Mouse (Mus musculus): Measurements from ENCODE around the gene Pkp1. TPM values are rescaled to one million over a fixed set of nuclear protein-coding genes. Genes with fewer than 3 reads are reported as not detected.

Gene Pkp1
- polyA plus RNA-seq, 1 experiment from 2014 or later = 0.19 TPM

GRCm38 (mm10) chr1:135899295-135899694, 19.7 kb downstream of the Pkp1 start:
- H3K27me3 ChIP-seq = no peaks in the 10 kb centered on the region
- 87% methylated on average over 6 of the region's 6 CpGs for WGBS
- ATAC-seq (ENCODE audit: low FRiP score, low read depth) = no peak
- H3K27ac ChIP-seq (replicated peaks) = no peak overlapping the region
- no peak overlapping the region for H3K4me2 ChIP-seq
- no peaks in the 10 kb centered on the region for H3K36me3 ChIP-seq
- no peaks in the 10 kb centered on the region for H3K9me3 ChIP-seq
- H3K4me1 ChIP-seq (replicated peaks) = no peaks in the 10 kb centered on the region
- H3K9ac ChIP-seq = no peak overlapping the region
- no peak overlapping the region for H3K4me3 ChIP-seq

GRCm38 (mm10) chr1:135895367-135895766, 23.6 kb downstream of the Pkp1 start:
- no peak overlapping the region for H3K9ac ChIP-seq
- no peak overlapping the region for H3K27ac ChIP-seq (replicated peaks)
- H3K36me3 ChIP-seq = no peaks in the 10 kb centered on the region
- H3K27me3 ChIP-seq = no peaks in the 10 kb centered on the region
- no peaks in the 10 kb centered on the region for H3K4me1 ChIP-seq (replicated peaks)
- no peak for ATAC-seq (ENCODE audit: low FRiP score, low read depth)
- 89% methylated on average over 4 of the region's 4 CpGs for WGBS
- no peak overlapping the region for H3K4me3 ChIP-seq
- H3K4me2 ChIP-seq = no peak overlapping the region
- H3K9me3 ChIP-seq = no peaks in the 10 kb centered on the region

- Histone ChIP-seq H3K36me3 (no peaks in the 10 kb centered on the region), H3K9me3 (no peaks in the 10 kb centered on the region), H3K4me1 (replicated peaks) (no peaks in the 10 kb centered on the region), H3K9ac (no peak overlapping the region), H3K4me2 (no peak overlapping the region), H3K27ac (replicated peaks) (no peak overlapping the region), H3K4me3 (no peak overlapping the region), H3K27me3 (no peaks in the 10 kb centered on the region)
- ATAC-seq (ENCODE audit: low FRiP score, low read depth) = no peak
- WGBS = 90% methylated on average over 3 of the region's 3 CpGs
Observed at GRCm38 (mm10) chr1:135893377-135893776, 25.6 kb downstream of the Pkp1 start.

- Histone ChIP-seq H3K4me3 (no peak overlapping the region), H3K4me2 (no peak overlapping the region), H3K27me3 (no peaks in the 10 kb centered on the region), H3K9me3 (no peaks in the 10 kb centered on the region), H3K4me1 (replicated peaks) (no peaks in the 10 kb centered on the region), H3K9ac (no peak overlapping the region), H3K36me3 (no peaks in the 10 kb centered on the region), H3K27ac (replicated peaks) (no peak overlapping the region)
- WGBS = 87% methylated on average over 6 of the region's 6 CpGs
- no peak for ATAC-seq (ENCODE audit: low FRiP score, low read depth)
Observed at GRCm38 (mm10) chr1:135892764-135893163, 26.2 kb downstream of the Pkp1 start.

- Histone ChIP-seq H3K4me1 (replicated peaks) (no peaks in the 10 kb centered on the region), H3K4me3 (no peak overlapping the region), H3K4me2 (no peak overlapping the region), H3K36me3 (no peaks in the 10 kb centered on the region), H3K9ac (no peak overlapping the region), H3K27ac (replicated peaks) (no peak overlapping the region), H3K27me3 (no peaks in the 10 kb centered on the region), H3K9me3 (no peaks in the 10 kb centered on the region)
- WGBS = 58% methylated on average over 6 of the region's 6 CpGs
- ATAC-seq (ENCODE audit: low FRiP score, low read depth) = no peak
Observed at GRCm38 (mm10) chr1:135892233-135892632, 26.8 kb downstream of the Pkp1 start.

GRCm38 (mm10) chr1:135891424-135892216, 27.4 kb downstream of the Pkp1 start:
- ATAC-seq (ENCODE audit: low FRiP score, low read depth) = no peak
- Histone ChIP-seq H3K4me1 (replicated peaks) (no peaks in the 10 kb centered on the region), H3K9me3 (no peaks in the 10 kb centered on the region), H3K4me3 (no peak overlapping the region), H3K27me3 (no peaks in the 10 kb centered on the region), H3K27ac (replicated peaks) (no peak overlapping the region), H3K4me2 (no peak overlapping the region), H3K9ac (no peak overlapping the region), H3K36me3 (no peaks in the 10 kb centered on the region)
- WGBS = 81% methylated on average over 11 of the region's 11 CpGs

GRCm38 (mm10) chr1:135889461-135890185, 29.4 kb downstream of the Pkp1 start:
- Histone ChIP-seq H3K9ac (no peak overlapping the region), H3K4me3 (no peak overlapping the region), H3K36me3 (no peaks in the 10 kb centered on the region), H3K27me3 (no peaks in the 10 kb centered on the region), H3K9me3 (no peaks in the 10 kb centered on the region), H3K4me2 (no peak overlapping the region), H3K4me1 (replicated peaks) (no peaks in the 10 kb centered on the region), H3K27ac (replicated peaks) (no peak overlapping the region)
- WGBS = 75% methylated on average over 20 of the region's 20 CpGs
- no peak for ATAC-seq (ENCODE audit: low FRiP score, low read depth)

GRCm38 (mm10) chr1:135882385-135883109, 36.5 kb downstream of the Pkp1 start:
- no peaks in the 10 kb centered on the region for H3K27me3 ChIP-seq
- no peak overlapping the region for H3K4me2 ChIP-seq
- no peak overlapping the region for H3K4me3 ChIP-seq
- 72% methylated on average over 10 of the region's 10 CpGs for WGBS
- no peaks in the 10 kb centered on the region for H3K36me3 ChIP-seq
- H3K9me3 ChIP-seq = no peaks in the 10 kb centered on the region
- no peak for ATAC-seq (ENCODE audit: low FRiP score, low read depth)
- no peak overlapping the region for H3K9ac ChIP-seq
- H3K4me1 ChIP-seq (replicated peaks) = no peaks in the 10 kb centered on the region
- H3K27ac ChIP-seq (replicated peaks) = no peak overlapping the region

GRCm38 (mm10) chr1:135877248-135877647, 41.8 kb downstream of the Pkp1 start:
- H3K9me3 ChIP-seq = no peaks in the 10 kb centered on the region
- no peaks in the 10 kb centered on the region for H3K4me1 ChIP-seq (replicated peaks)
- 83% methylated on average over 2 of the region's 2 CpGs for WGBS
- H3K4me2 ChIP-seq = no peak overlapping the region
- no peak for ATAC-seq (ENCODE audit: low FRiP score, low read depth)
- no peaks in the 10 kb centered on the region for H3K27me3 ChIP-seq
- no peaks in the 10 kb centered on the region for H3K36me3 ChIP-seq
- no peak overlapping the region for H3K9ac ChIP-seq
- H3K27ac ChIP-seq (replicated peaks) = no peak overlapping the region
- H3K4me3 ChIP-seq = no peak overlapping the region

- WGBS = 90% methylated on average over 4 of the region's 4 CpGs
- Histone ChIP-seq H3K27ac (replicated peaks) (no peak overlapping the region), H3K27me3 (no peaks in the 10 kb centered on the region), H3K36me3 (no peaks in the 10 kb centered on the region), H3K9me3 (no peaks in the 10 kb centered on the region), H3K9ac (no peak overlapping the region), H3K4me1 (replicated peaks) (no peaks in the 10 kb centered on the region), H3K4me3 (no peak overlapping the region), H3K4me2 (no peak overlapping the region)
- ATAC-seq (ENCODE audit: low FRiP score, low read depth) = no peak
Observed at GRCm38 (mm10) chr1:135872991-135873390, 46.0 kb downstream of the Pkp1 start.

- Histone ChIP-seq H3K9me3 (no peaks in the 10 kb centered on the region), H3K27ac (replicated peaks) (no peak overlapping the region), H3K36me3 (no peaks in the 10 kb centered on the region), H3K4me2 (no peak overlapping the region), H3K27me3 (no peaks in the 10 kb centered on the region), H3K4me3 (no peak overlapping the region), H3K9ac (no peak overlapping the region), H3K4me1 (replicated peaks) (no peaks in the 10 kb centered on the region)
- no peak for ATAC-seq (ENCODE audit: low FRiP score, low read depth)
- WGBS = 95% methylated on average over 6 of the region's 6 CpGs
Observed at GRCm38 (mm10) chr1:135868570-135868969, 50.4 kb downstream of the Pkp1 start.
